Mouse (Mus musculus): ENCODE results near the gene Prickle1. TPM values are rescaled to one million over a fixed set of nuclear protein-coding genes. Genes with fewer than 3 reads are reported as not detected.

The Prickle1 gene
- polyA plus RNA-seq, 1 experiment = 8.0 TPM

GRCm38 (mm10) chr15:93474277-93474676 lies 121.4 kb downstream of the Prickle1 start:
- no peaks in the 10 kb centered on the region for H3K36me3 ChIP-seq (ENCODE audit: control insufficient read depth, insufficient read depth)
- H3K27me3 ChIP-seq (ENCODE audit: control insufficient read depth, insufficient read depth, insufficient read length) = no peaks in the 10 kb centered on the region
- no peak overlapping the region for H3K4me2 ChIP-seq (ENCODE audit: low read depth)
- no peak for TF ChIP-seq CEBPB (IDR thresholded peaks at IDR 0.05; ENCODE audit: insufficient read depth, poor library complexity, severe bottlenecking)
- H3K79me2 ChIP-seq (ENCODE audit: control insufficient read depth, insufficient read depth) = no peaks in the 10 kb centered on the region
- no peak overlapping the region for H3ac ChIP-seq (ENCODE audit: control insufficient read depth, insufficient read length)
- H3K4me3 ChIP-seq = no peak overlapping the region

- Histone ChIP-seq H3ac (ENCODE audit: control insufficient read depth, insufficient read length) (no peak overlapping the region), H3K79me2 (ENCODE audit: control insufficient read depth, insufficient read depth) (no peaks in the 10 kb centered on the region), H3K27me3 (ENCODE audit: control insufficient read depth, insufficient read depth, insufficient read length) (no peaks in the 10 kb centered on the region), H3K4me3 (no peak overlapping the region), H3K36me3 (ENCODE audit: control insufficient read depth, insufficient read depth) (no peaks in the 10 kb centered on the region), H3K4me2 (ENCODE audit: low read depth) (no peak overlapping the region)
- TF ChIP-seq POLR2A (IDR thresholded peaks at IDR 0.05; ENCODE audit: insufficient read length, low read depth) = no peak
Observed at GRCm38 (mm10) chr15:93472089-93472488, 123.6 kb downstream of the Prickle1 start.

- TF ChIP-seq MAX (IDR thresholded peaks at IDR 0.05; ENCODE audit: low read depth) = no peak
- TF ChIP-seq TCF12 (IDR thresholded peaks at IDR 0.05; ENCODE audit: insufficient read depth, poor library complexity, severe bottlenecking) = no peak
- no peak for TF ChIP-seq E2F4 (IDR thresholded peaks at IDR 0.05; ENCODE audit: insufficient read depth)
- no peak for TF ChIP-seq TCF3 (IDR thresholded peaks at IDR 0.05; ENCODE audit: insufficient read length, low read depth)
- no peak for TF ChIP-seq POLR2A (IDR thresholded peaks at IDR 0.05; ENCODE audit: insufficient read length, low read depth)
- no peak for TF ChIP-seq POLR2AphosphoS2 (IDR thresholded peaks at IDR 0.05; ENCODE audit: insufficient read length, low read depth)
- TF ChIP-seq SRF (IDR thresholded peaks at IDR 0.05; ENCODE audit: control insufficient read depth, insufficient read length, low read depth) = no peak
- TF ChIP-seq REST (IDR thresholded peaks at IDR 0.05; ENCODE audit: insufficient read depth, insufficient read length) = no peak
- no peak for TF ChIP-seq MYOG (IDR thresholded peaks at IDR 0.05; ENCODE audit: control insufficient read depth in 1 of 3, insufficient read depth in 1 of 3, insufficient read length in 2 of 3, low read depth in 2 of 3)
- no peak for TF ChIP-seq USF1 (IDR thresholded peaks at IDR 0.05; ENCODE audit: low read depth)
- no peak for TF ChIP-seq MYOD1 (IDR thresholded peaks at IDR 0.05; ENCODE audit: control insufficient read depth in 1 of 3, insufficient read length in 2 of 3, low read depth in 2 of 3)
- no peak for TF ChIP-seq CEBPB (IDR thresholded peaks at IDR 0.05; ENCODE audit: insufficient read depth, poor library complexity, severe bottlenecking)
Observed at GRCm38 (mm10) chr15:93471651-93472050, 124.0 kb downstream of the Prickle1 start.

GRCm38 (mm10) chr15:93461066-93461465 lies 134.6 kb downstream of the Prickle1 start:
- H3K79me2 ChIP-seq (ENCODE audit: control insufficient read depth, insufficient read depth) = no peaks in the 10 kb centered on the region
- H3K36me3 ChIP-seq (ENCODE audit: control insufficient read depth, insufficient read depth) = peaks cover 29% of the 10 kb centered on the region
- no peak for TF ChIP-seq E2F4 (IDR thresholded peaks at IDR 0.05; ENCODE audit: insufficient read depth)
- TF ChIP-seq CEBPB (IDR thresholded peaks at IDR 0.05; ENCODE audit: insufficient read depth, poor library complexity, severe bottlenecking) = no peak
- no peak for TF ChIP-seq MYOD1 (IDR thresholded peaks at IDR 0.05; ENCODE audit: control insufficient read depth in 1 of 3, insufficient read length in 2 of 3, low read depth in 2 of 3)
- TF ChIP-seq POLR2A (IDR thresholded peaks at IDR 0.05; ENCODE audit: insufficient read length, low read depth) = no peak
- no peak for TF ChIP-seq TCF3 (IDR thresholded peaks at IDR 0.05; ENCODE audit: insufficient read length, low read depth)
- no peak for TF ChIP-seq REST (IDR thresholded peaks at IDR 0.05; ENCODE audit: insufficient read depth, insufficient read length)
- no peak for TF ChIP-seq USF1 (IDR thresholded peaks at IDR 0.05; ENCODE audit: low read depth)
- TF ChIP-seq MAX (IDR thresholded peaks at IDR 0.05; ENCODE audit: low read depth) = no peak
- TF ChIP-seq POLR2AphosphoS2 (IDR thresholded peaks at IDR 0.05; ENCODE audit: insufficient read length, low read depth) = no peak
- no peak for TF ChIP-seq SRF (IDR thresholded peaks at IDR 0.05; ENCODE audit: control insufficient read depth, insufficient read length, low read depth)
- TF ChIP-seq MYOG (IDR thresholded peaks at IDR 0.05; ENCODE audit: control insufficient read depth in 1 of 3, insufficient read depth in 1 of 3, insufficient read length in 2 of 3, low read depth in 2 of 3) = no peak
- no peak for TF ChIP-seq TCF12 (IDR thresholded peaks at IDR 0.05; ENCODE audit: insufficient read depth, poor library complexity, severe bottlenecking)
- no peak overlapping the region for H3ac ChIP-seq (ENCODE audit: control insufficient read depth, insufficient read length)
- H3K4me3 ChIP-seq = no peak overlapping the region
- no peaks in the 10 kb centered on the region for H3K27me3 ChIP-seq (ENCODE audit: control insufficient read depth, insufficient read depth, insufficient read length)
- H3K4me2 ChIP-seq (ENCODE audit: low read depth) = no peak overlapping the region

More at GRCm38 (mm10) chr15:93471651-93472050, 124.0 kb downstream of the Prickle1 start:
- no peaks in the 10 kb centered on the region for H3K36me3 ChIP-seq (ENCODE audit: control insufficient read depth, insufficient read depth)
- no peak overlapping the region for H3K4me2 ChIP-seq (ENCODE audit: low read depth)
- H3ac ChIP-seq (ENCODE audit: control insufficient read depth, insufficient read length) = no peak overlapping the region
- no peaks in the 10 kb centered on the region for H3K27me3 ChIP-seq (ENCODE audit: control insufficient read depth, insufficient read depth, insufficient read length)
- H3K79me2 ChIP-seq (ENCODE audit: control insufficient read depth, insufficient read depth) = no peaks in the 10 kb centered on the region
- no peak overlapping the region for H3K4me3 ChIP-seq

- no peak overlapping the region for H3K4me2 ChIP-seq (ENCODE audit: low read depth)
- H3K79me2 ChIP-seq (ENCODE audit: control insufficient read depth, insufficient read depth) = no peaks in the 10 kb centered on the region
- TF ChIP-seq SRF (IDR thresholded peaks at IDR 0.05; ENCODE audit: control insufficient read depth, insufficient read length, low read depth) (no peak), POLR2AphosphoS2 (IDR thresholded peaks at IDR 0.05; ENCODE audit: insufficient read length, low read depth) (no peak), REST (IDR thresholded peaks at IDR 0.05; ENCODE audit: insufficient read depth, insufficient read length) (no peak), USF1 (IDR thresholded peaks at IDR 0.05; ENCODE audit: low read depth) (no peak), MYOG (IDR thresholded peaks at IDR 0.05; ENCODE audit: control insufficient read depth in 1 of 3, insufficient read depth in 1 of 3, insufficient read length in 2 of 3, low read depth in 2 of 3) (no peak), CEBPB (IDR thresholded peaks at IDR 0.05; ENCODE audit: insufficient read depth, poor library complexity, severe bottlenecking) (no peak), MAX (IDR thresholded peaks at IDR 0.05; ENCODE audit: low read depth) (no peak), TCF3 (IDR thresholded peaks at IDR 0.05; ENCODE audit: insufficient read length, low read depth) (no peak), TCF12 (IDR thresholded peaks at IDR 0.05; ENCODE audit: insufficient read depth, poor library complexity, severe bottlenecking) (no peak), E2F4 (IDR thresholded peaks at IDR 0.05; ENCODE audit: insufficient read depth) (no peak), MYOD1 (IDR thresholded peaks at IDR 0.05; ENCODE audit: control insufficient read depth in 1 of 3, insufficient read length in 2 of 3, low read depth in 2 of 3) (no peak), POLR2A (IDR thresholded peaks at IDR 0.05; ENCODE audit: insufficient read length, low read depth) (no peak)
- no peaks in the 10 kb centered on the region for H3K27me3 ChIP-seq (ENCODE audit: control insufficient read depth, insufficient read depth, insufficient read length)
- no peak overlapping the region for H3ac ChIP-seq (ENCODE audit: control insufficient read depth, insufficient read length)
- no peak overlapping the region for H3K4me3 ChIP-seq
- peaks cover 13% of the 10 kb centered on the region for H3K36me3 ChIP-seq (ENCODE audit: control insufficient read depth, insufficient read depth)
Observed at GRCm38 (mm10) chr15:93459422-93459821, 136.3 kb downstream of the Prickle1 start.
